Mouse (Mus musculus): ENCODE data around the gene Wbp1l. TPM values are rescaled to one million over a fixed set of nuclear protein-coding genes. Genes with fewer than 3 reads are reported as not detected.

The Wbp1l gene
- polyA plus RNA-seq, 1 experiment from 2014 or later = 40.4 TPM

- no peaks in the 10 kb centered on the region for H3K27me3 ChIP-seq (ENCODE audit: control insufficient read depth, insufficient read depth, low read length)
- H3K9ac ChIP-seq (ENCODE audit: low read length) = peak overlapping the region; percentile 40; the same call in 1 of the 2 replicates
- 56% methylated on average over 19 of the region's 19 CpGs for WGBS
- DNase-seq (ENCODE audit: low spot score) (peak; percentile 48), ATAC-seq (ENCODE audit: insufficient number of reproducible peaks, low FRiP score, low TSS enrichment, low read depth) (no peak)
- H3K4me3 ChIP-seq (ENCODE audit: low read depth, low read length) = no peak overlapping the region
- H3K4me2 ChIP-seq (ENCODE audit: low read depth, severe bottlenecking) = no peak overlapping the region
- peaks cover 2% of the 10 kb centered on the region; the same call in 1 of the 2 replicates for H3K36me3 ChIP-seq (ENCODE audit: control insufficient read depth, insufficient read depth, low read length)
- H3K9me3 ChIP-seq (ENCODE audit: control insufficient read depth, low read length) = no peaks in the 10 kb centered on the region
- H3K27ac ChIP-seq (replicated peaks; ENCODE audit: low read depth, low read length) = peak overlapping the region; percentile 68
- H3K4me1 ChIP-seq (ENCODE audit: control insufficient read depth, insufficient read depth, low read length) = peaks cover 50% of the 10 kb centered on the region
Observed at GRCm38 (mm10) chr19:46641420-46642085, 42.7 kb downstream of the Wbp1l start.

DNA sequence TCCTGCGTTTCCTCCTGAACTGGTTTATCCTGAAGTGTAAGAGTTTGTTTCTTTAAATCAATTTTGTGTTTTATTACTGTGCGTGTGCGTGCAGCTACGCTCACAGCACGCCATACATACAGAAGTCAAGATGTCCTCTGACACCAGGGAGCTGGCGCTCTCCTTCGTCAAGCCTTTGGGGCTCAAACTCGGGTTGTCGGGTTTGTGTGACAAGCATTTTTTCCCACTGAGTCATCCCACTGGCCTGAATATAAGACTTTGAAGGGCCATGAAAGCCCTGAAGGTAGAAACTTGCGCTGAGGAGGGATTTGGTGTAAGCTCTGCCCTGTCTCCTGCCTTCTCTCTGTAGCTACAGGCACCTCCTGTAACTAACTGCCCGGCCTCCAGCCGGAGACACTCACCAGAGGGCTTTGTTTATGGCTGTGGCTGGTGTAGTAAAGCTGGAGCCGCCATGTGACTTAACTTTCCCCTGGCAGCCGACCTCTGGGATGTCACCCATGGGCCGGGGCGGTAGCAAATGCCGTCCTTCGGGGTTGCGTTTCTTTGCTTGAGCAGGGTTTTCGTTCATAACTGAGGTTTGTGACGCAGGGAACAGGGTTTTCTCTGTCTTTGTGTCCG, 43.4 kb downstream of the Wbp1l start:
- ATAC-seq (ENCODE audit: insufficient number of reproducible peaks, low FRiP score, low TSS enrichment, low read depth) (no peak), DNase-seq (ENCODE audit: low spot score) (no peak)
- 64% methylated on average over 22 of the region's 22 CpGs for WGBS
- Histone ChIP-seq H3K27ac (replicated peaks; ENCODE audit: low read depth, low read length) (peak overlapping the region; percentile 68; the same call in 1 of the 2 replicates), H3K4me1 (ENCODE audit: control insufficient read depth, insufficient read depth, low read length) (peaks cover 47% of the 10 kb centered on the region), H3K9me3 (ENCODE audit: control insufficient read depth, low read length) (no peaks in the 10 kb centered on the region), H3K9ac (ENCODE audit: low read length) (peak overlapping the region; percentile 40; the same call in 1 of the 2 replicates), H3K4me3 (ENCODE audit: low read depth, low read length) (no peak overlapping the region), H3K4me2 (ENCODE audit: low read depth, severe bottlenecking) (no peak overlapping the region), H3K27me3 (ENCODE audit: control insufficient read depth, insufficient read depth, low read length) (no peaks in the 10 kb centered on the region), H3K36me3 (ENCODE audit: control insufficient read depth, insufficient read depth, low read length) (peaks cover 2% of the 10 kb centered on the region; the same call in 1 of the 2 replicates)

- Histone ChIP-seq H3K9me3 (ENCODE audit: control insufficient read depth, low read length) (no peaks in the 10 kb centered on the region), H3K36me3 (ENCODE audit: control insufficient read depth, insufficient read depth, low read length) (peaks cover under 1% of the 10 kb centered on the region; the same call in 1 of the 2 replicates), H3K4me3 (ENCODE audit: low read depth, low read length) (no peak overlapping the region), H3K4me2 (ENCODE audit: low read depth, severe bottlenecking) (no peak overlapping the region), H3K9ac (ENCODE audit: low read length) (no peak overlapping the region), H3K4me1 (ENCODE audit: control insufficient read depth, insufficient read depth, low read length) (peaks cover 47% of the 10 kb centered on the region), H3K27ac (replicated peaks; ENCODE audit: low read depth, low read length) (no peak overlapping the region), H3K27me3 (ENCODE audit: control insufficient read depth, insufficient read depth, low read length) (no peaks in the 10 kb centered on the region)
- DNase-seq (ENCODE audit: low spot score) (no peak), ATAC-seq (ENCODE audit: insufficient number of reproducible peaks, low FRiP score, low TSS enrichment, low read depth) (no peak)
- WGBS = 81% methylated on average over 5 of the region's 5 CpGs
Observed at GRCm38 (mm10) chr19:46643236-46643635, 44.4 kb downstream of the Wbp1l start.

- Histone ChIP-seq H3K4me2 (ENCODE audit: low read depth, severe bottlenecking) (no peak overlapping the region), H3K27ac (replicated peaks; ENCODE audit: low read depth, low read length) (no peak overlapping the region), H3K27me3 (ENCODE audit: control insufficient read depth, insufficient read depth, low read length) (no peaks in the 10 kb centered on the region), H3K4me1 (ENCODE audit: control insufficient read depth, insufficient read depth, low read length) (peaks cover 38% of the 10 kb centered on the region), H3K4me3 (ENCODE audit: low read depth, low read length) (no peak overlapping the region), H3K9ac (ENCODE audit: low read length) (no peak overlapping the region), H3K36me3 (ENCODE audit: control insufficient read depth, insufficient read depth, low read length) (peaks cover 6% of the 10 kb centered on the region; the same call in 1 of the 2 replicates), H3K9me3 (ENCODE audit: control insufficient read depth, low read length) (no peaks in the 10 kb centered on the region)
- WGBS = 86% methylated on average over 10 of the region's 10 CpGs
- DNase-seq (ENCODE audit: low spot score) (no peak), ATAC-seq (ENCODE audit: insufficient number of reproducible peaks, low FRiP score, low TSS enrichment, low read depth) (no peak)
Observed at GRCm38 (mm10) chr19:46644343-46644792, 45.5 kb downstream of the Wbp1l start.

- H3K9me3 ChIP-seq (ENCODE audit: control insufficient read depth, low read length) = no peaks in the 10 kb centered on the region
- ATAC-seq (ENCODE audit: insufficient number of reproducible peaks, low FRiP score, low TSS enrichment, low read depth) (no peak), DNase-seq (ENCODE audit: low spot score) (no peak)
- H3K27me3 ChIP-seq (ENCODE audit: control insufficient read depth, insufficient read depth, low read length) = no peaks in the 10 kb centered on the region
- H3K4me1 ChIP-seq (ENCODE audit: control insufficient read depth, insufficient read depth, low read length) = peaks cover 33% of the 10 kb centered on the region
- no peak overlapping the region for H3K9ac ChIP-seq (ENCODE audit: low read length)
- H3K4me2 ChIP-seq (ENCODE audit: low read depth, severe bottlenecking) = no peak overlapping the region
- no peak overlapping the region for H3K4me3 ChIP-seq (ENCODE audit: low read depth, low read length)
- no peak overlapping the region for H3K27ac ChIP-seq (replicated peaks; ENCODE audit: low read depth, low read length)
- WGBS = 69% methylated on average over 12 of the region's 12 CpGs
- peaks cover 6% of the 10 kb centered on the region; the same call in 1 of the 2 replicates for H3K36me3 ChIP-seq (ENCODE audit: control insufficient read depth, insufficient read depth, low read length)
Observed at GRCm38 (mm10) chr19:46644793-46645602, 46.1 kb downstream of the Wbp1l start.

GRCm38 (mm10) chr19:46646041-46646481, 47.2 kb downstream of the Wbp1l start:
- no peak for DNase-seq (ENCODE audit: low spot score)
- H3K27me3 ChIP-seq (ENCODE audit: control insufficient read depth, insufficient read depth, low read length) = no peaks in the 10 kb centered on the region
- no peak overlapping the region for H3K27ac ChIP-seq (replicated peaks; ENCODE audit: low read depth, low read length)
- H3K9me3 ChIP-seq (ENCODE audit: control insufficient read depth, low read length) = no peaks in the 10 kb centered on the region
- peaks cover 6% of the 10 kb centered on the region; the same call in 1 of the 2 replicates for H3K36me3 ChIP-seq (ENCODE audit: control insufficient read depth, insufficient read depth, low read length)
- H3K4me3 ChIP-seq (ENCODE audit: low read depth, low read length) = no peak overlapping the region
- no peak for ATAC-seq (ENCODE audit: insufficient number of reproducible peaks, low FRiP score, low TSS enrichment, low read depth)
- H3K9ac ChIP-seq (ENCODE audit: low read length) = no peak overlapping the region
- 79% methylated on average over 12 of the region's 12 CpGs for WGBS
- H3K4me2 ChIP-seq (ENCODE audit: low read depth, severe bottlenecking) = no peak overlapping the region
- peaks cover 27% of the 10 kb centered on the region for H3K4me1 ChIP-seq (ENCODE audit: control insufficient read depth, insufficient read depth, low read length)

- no peak overlapping the region for H3K4me3 ChIP-seq (ENCODE audit: low read depth, low read length)
- peaks cover 6% of the 10 kb centered on the region; the same call in 1 of the 2 replicates for H3K36me3 ChIP-seq (ENCODE audit: control insufficient read depth, insufficient read depth, low read length)
- no peak overlapping the region for H3K27ac ChIP-seq (replicated peaks; ENCODE audit: low read depth, low read length)
- peaks cover 15% of the 10 kb centered on the region for H3K4me1 ChIP-seq (ENCODE audit: control insufficient read depth, insufficient read depth, low read length)
- H3K9me3 ChIP-seq (ENCODE audit: control insufficient read depth, low read length) = no peaks in the 10 kb centered on the region
- H3K27me3 ChIP-seq (ENCODE audit: control insufficient read depth, insufficient read depth, low read length) = no peaks in the 10 kb centered on the region
- 80% methylated on average over 3 of the region's 3 CpGs for WGBS
- H3K9ac ChIP-seq (ENCODE audit: low read length) = no peak overlapping the region
- DNase-seq (ENCODE audit: low spot score) = no peak
- no peak for ATAC-seq (ENCODE audit: insufficient number of reproducible peaks, low FRiP score, low TSS enrichment, low read depth)
- H3K4me2 ChIP-seq (ENCODE audit: low read depth, severe bottlenecking) = no peak overlapping the region
Observed at GRCm38 (mm10) chr19:46647254-46647653, 48.4 kb downstream of the Wbp1l start.

DNA sequence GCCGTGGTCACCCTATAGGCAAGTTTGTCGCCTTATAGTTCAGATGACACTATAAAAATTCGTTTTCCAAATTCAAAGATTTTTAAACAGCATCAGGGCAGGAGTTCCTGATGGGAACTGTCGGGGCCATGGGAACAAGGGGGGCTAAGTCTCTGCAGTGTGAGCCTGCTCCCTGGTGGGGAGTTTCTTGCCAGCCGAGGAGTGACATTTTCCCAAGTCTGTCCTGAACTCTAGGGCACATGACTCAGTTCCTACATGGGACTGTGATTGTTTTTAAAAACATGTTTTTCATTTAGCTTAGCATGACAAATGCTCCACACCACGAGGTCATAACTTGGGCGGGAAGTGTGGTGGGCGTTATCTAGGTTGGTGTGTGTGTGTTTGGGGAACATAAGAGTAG, 49.0 kb downstream of the Wbp1l start:
- no peaks in the 10 kb centered on the region for H3K9me3 ChIP-seq (ENCODE audit: control insufficient read depth, low read length)
- no peak overlapping the region for H3K9ac ChIP-seq (ENCODE audit: low read length)
- H3K4me2 ChIP-seq (ENCODE audit: low read depth, severe bottlenecking) = no peak overlapping the region
- no peaks in the 10 kb centered on the region for H3K27me3 ChIP-seq (ENCODE audit: control insufficient read depth, insufficient read depth, low read length)
- no peak overlapping the region for H3K4me3 ChIP-seq (ENCODE audit: low read depth, low read length)
- 88% methylated on average over 8 of the region's 8 CpGs for WGBS
- H3K36me3 ChIP-seq (ENCODE audit: control insufficient read depth, insufficient read depth, low read length) = peaks cover 6% of the 10 kb centered on the region; the same call in 1 of the 2 replicates
- H3K27ac ChIP-seq (replicated peaks; ENCODE audit: low read depth, low read length) = no peak overlapping the region
- ATAC-seq (ENCODE audit: insufficient number of reproducible peaks, low FRiP score, low TSS enrichment, low read depth) (no peak), DNase-seq (ENCODE audit: low spot score) (no peak)
- peaks cover 9% of the 10 kb centered on the region; the same call in 1 of the 2 replicates for H3K4me1 ChIP-seq (ENCODE audit: control insufficient read depth, insufficient read depth, low read length)

All from limb, embryonic 11.5 days (tissue).